Mouse (Mus musculus): Measurements from ENCODE around the gene Map3k11.

DNA sequence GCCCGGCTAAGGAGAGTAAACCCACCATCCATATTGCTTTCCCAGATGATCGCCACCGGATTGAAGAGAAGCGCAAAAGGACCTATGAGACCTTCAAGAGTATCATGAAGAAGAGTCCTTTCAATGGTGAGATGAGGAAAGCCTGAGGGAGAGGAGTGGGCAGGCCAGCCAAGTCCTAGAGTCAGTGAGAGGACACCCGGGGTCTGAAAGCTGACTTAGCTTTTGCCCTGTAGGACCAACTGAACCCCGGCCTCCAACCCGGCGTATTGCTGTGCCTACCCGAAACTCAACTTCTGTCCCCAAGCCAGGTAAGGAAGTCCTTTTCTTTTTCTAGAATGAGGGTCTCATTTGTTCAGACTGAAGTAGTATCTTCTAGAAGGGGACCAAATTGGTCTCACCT lies 43.3 kb upstream of the Map3k11 start:
- no peak for TF ChIP-seq POLR2A (IDR thresholded peaks at IDR 0.05; ENCODE audit: insufficient read depth, low read depth, low read length)
- no peak for TF ChIP-seq CTCF (IDR thresholded peaks at IDR 0.05)
- no peak for TF ChIP-seq EP300 (IDR thresholded peaks at IDR 0.05; ENCODE audit: insufficient read depth, low read depth, low read length)
